Mouse (Mus musculus) ES-E14 (cell line): Measurements from ENCODE around the gene Tm9sf2.

Source experiments
- CHD2 ChIP-seq: IDR thresholded peaks from 2 replicates; pipeline ENCODE4 v1.6.1; 2014; ENCODE audit warnings: mild to moderate bottlenecking, low read depth, low read length, inconsistent platforms
- HCFC1 ChIP-seq: IDR thresholded peaks from 2 replicates; pipeline ENCODE4 v1.6.1; 2012; ENCODE audit warnings: low read length, inconsistent platforms, borderline replicate concordance; ENCODE audit not compliant: insufficient read depth
- MAFK ChIP-seq: IDR thresholded peaks from 2 replicates; pipeline ENCODE4 v1.6.1; 2014; ENCODE audit warnings: mild to moderate bottlenecking, low read depth, low read length, inconsistent platforms; ENCODE audit not compliant: insufficient read depth

DNA sequence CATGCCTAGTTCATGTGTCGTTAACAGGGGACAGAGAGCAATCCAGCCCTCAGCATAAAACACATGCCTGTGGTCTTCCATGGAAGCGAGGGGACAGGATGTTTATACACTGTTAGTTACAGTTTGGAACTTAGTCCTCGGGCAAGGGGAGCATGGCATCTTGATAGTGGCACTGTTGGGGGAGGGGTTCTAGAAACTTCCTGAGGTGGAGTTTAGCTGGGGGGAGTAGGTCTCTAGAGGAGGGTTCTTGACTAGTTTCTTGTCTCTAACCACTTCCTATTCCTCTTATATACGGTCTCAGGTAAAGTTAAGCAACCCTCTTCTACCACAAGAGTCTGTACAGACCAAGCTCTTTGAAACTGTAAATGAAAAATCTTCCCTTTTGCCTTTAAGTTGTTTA lies 40.6 kb upstream of the Tm9sf2 start:
- TF ChIP-seq HCFC1 (no peak), MAFK (no peak), CHD2 (no peak)
